Mouse (Mus musculus) bone marrow macrophage, adult 2 months (primary cell): ENCODE results near the gene Olfr1386. TPM values are rescaled to one million over a fixed set of nuclear protein-coding genes. Genes with fewer than 3 reads are reported as not detected.
"Not testable (repeated sequence)": the region's sequence is repeated elsewhere in the genome, so short reads cannot be mapped to it uniquely, and the experiment has no call there.

Source experiments
- H3K27ac ChIP-seq: 2 replicates; pipeline ENCODE4 v1.5.1; 2012; ENCODE audit warnings: low read depth, low read length; ENCODE audit not compliant: insufficient read depth
- H3K4me1 ChIP-seq: 2 replicates; pipeline ENCODE4 v1.6.1; 2012; ENCODE audit warnings: low read length; ENCODE audit not compliant: control insufficient read depth, insufficient read depth
- H3K4me3 ChIP-seq: 2 replicates; pipeline ENCODE4 v1.5.1; 2012; ENCODE audit warnings: mild to moderate bottlenecking, low read length, moderate library complexity; ENCODE audit not compliant: insufficient read depth
- CTCF ChIP-seq: IDR thresholded peaks from 2 replicates; pipeline ENCODE4 v1.5.1; 2012; ENCODE audit warnings: low read depth, mild to moderate bottlenecking, low read length, moderate library complexity
- POLR2A ChIP-seq: IDR thresholded peaks from 2 replicates; pipeline ENCODE4 v1.6.1; 2012; ENCODE audit warnings: mild to moderate bottlenecking, low read depth, low read length, borderline replicate concordance
- polyA plus RNA-seq: library from polyadenylated mRNA; stranded (reverse); fragments of >200 nt; gene quantifications from 2 replicates; pipeline ENCODE4 v1.2.4, GENCODE M21; 2012; ENCODE audit not compliant: missing spikeins, insufficient read depth, insufficient read length

Olfr1386 gene
- not detected in 2 replicates for polyA plus RNA-seq

DNA sequence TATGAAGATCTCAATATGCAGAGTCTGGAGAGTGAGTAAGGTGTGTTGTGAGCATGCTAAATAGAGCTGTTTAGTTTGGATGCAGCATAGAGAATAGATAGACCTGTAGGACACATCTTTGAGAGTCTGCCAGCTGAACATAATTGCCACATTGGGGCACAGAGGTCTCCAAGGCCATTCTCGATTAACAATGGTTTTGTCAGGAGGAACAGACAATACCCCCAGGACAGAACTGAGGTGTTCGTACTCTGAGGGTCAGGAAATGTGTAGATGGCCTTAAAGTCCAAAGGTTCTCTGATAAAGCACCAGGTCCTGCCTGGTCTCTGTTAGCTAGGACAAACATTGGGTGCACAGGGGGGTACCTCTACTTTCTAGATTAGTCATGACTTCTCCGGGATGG lies at the start of gene Olfr1386:
TSS of gene Olfr1386 (plus strand) at position 301 of the 400 bp plus-strand sequence.
- not testable (repeated sequence) for H3K4me1 ChIP-seq, H3K4me3 ChIP-seq, H3K27ac ChIP-seq

DNA sequence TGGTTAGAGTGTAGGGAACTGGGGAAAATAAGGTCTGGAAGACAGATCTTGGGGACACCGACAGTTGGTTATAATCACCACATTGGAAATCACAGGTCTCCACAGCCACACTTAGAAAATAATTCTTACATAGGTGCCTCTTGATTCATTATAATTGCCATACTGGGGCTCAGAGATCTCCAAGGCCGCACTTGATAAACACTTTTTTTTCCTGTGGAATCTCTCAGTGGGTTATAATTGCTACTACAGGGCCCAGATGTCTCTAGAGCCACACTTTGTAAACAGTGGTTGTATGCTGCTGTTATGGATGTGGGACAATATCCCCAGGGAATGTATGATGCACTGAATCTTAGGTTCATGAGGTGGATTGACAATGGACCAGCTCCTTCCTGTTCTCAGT lies 42.1 kb upstream of the Olfr1386 start, which contains the start of gene Olfr1389:
TSS of gene Olfr1389 (plus strand) at position 301 of the 400 bp plus-strand sequence.
- no peaks in the 10 kb centered on the region for H3K4me1 ChIP-seq
- no peak within 1 kb of the TSS for H3K27ac ChIP-seq
- H3K4me3 ChIP-seq = no peak within 1 kb of the TSS
- no peak for TF ChIP-seq CTCF
- no peak for TF ChIP-seq POLR2A

DNA sequence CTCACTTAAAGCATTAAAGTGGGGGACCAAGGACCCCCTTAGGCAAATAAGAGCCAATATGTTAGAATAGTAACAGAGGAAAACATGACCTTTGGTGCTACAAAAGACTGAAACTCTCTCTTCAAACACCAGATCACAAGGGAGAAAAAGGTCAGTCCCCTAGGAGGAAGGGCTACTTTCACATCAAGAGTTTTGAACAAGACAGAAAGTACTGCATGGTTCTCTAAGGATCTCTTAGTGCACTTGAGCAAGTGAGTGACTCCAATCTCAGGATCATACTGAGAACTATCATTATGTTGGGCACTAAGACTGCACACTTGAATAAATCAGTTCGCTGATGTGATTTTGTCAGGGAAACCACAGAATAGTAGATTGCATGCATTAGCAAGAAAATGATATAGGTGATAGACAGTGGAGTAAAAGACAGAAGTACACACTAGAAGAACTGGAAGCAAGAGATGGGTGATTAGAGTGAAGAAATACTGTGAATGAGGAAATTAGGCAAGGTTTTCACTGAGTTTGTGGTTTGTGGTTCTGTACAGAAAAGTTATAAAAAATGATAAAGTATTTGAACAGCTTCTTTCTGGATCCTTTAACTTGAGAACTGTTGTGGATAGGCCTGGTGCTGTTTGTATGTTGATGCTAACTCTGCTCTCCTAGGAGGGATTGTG lies 39.5 kb upstream of the Olfr1386 start:
- Histone ChIP-seq H3K4me3 (no peak overlapping the region), H3K4me1 (no peaks in the 10 kb centered on the region), H3K27ac (no peak overlapping the region)
- TF ChIP-seq POLR2A (no peak), CTCF (no peak)

DNA sequence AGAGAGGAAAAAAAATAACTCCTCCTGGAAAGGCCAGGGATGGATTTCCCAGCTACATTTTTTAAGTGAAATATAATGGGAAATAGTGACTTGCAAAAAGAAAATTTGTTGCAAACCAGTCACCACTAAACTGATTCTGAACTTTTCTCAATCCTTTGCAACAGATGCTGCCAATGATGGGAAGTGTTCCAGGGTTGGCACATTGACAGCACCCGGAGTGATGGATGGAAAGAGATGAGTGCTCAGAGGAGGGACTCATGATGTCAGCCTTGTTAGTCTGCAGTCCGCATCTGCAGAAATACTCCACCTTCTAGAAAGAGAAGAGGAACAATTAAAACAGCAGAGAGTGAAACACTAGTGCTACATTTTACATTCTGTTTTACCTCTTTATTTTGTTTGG lies 35.2 kb upstream of the Olfr1386 start:
- Histone ChIP-seq H3K4me3 (no peak overlapping the region), H3K27ac (no peak overlapping the region), H3K4me1 (no peaks in the 10 kb centered on the region)
- TF ChIP-seq POLR2A (no peak), CTCF (no peak)

DNA sequence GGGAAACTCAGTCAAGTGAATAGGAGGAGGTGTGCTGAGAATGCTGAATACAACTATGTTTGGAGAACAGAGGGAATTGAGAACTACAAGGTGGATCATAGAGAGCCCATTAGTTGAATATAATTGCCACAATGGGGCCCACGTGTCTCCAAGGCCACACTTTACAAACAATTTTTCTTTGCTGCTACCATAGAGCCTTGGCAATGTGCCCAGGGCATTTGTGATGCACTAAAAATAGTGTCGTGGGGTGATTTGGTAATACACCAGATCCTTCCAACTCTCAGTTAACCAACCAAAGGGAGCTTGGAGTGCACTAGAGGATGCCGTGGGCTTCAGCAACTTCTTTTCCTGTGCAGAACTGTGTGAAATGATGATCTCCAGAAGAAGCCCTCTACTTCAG lies 28.4 kb upstream of the Olfr1386 start, which contains the start of gene Olfr1388:
TSS of gene Olfr1388 (plus strand) at position 214 of the 400 bp plus-strand sequence.
- Histone ChIP-seq H3K4me1 (no peaks in the 10 kb centered on the region), H3K4me3 (no peak within 1 kb of the TSS), H3K27ac (no peak within 1 kb of the TSS)
- no peak for TF ChIP-seq CTCF
- no peak for TF ChIP-seq POLR2A

DNA sequence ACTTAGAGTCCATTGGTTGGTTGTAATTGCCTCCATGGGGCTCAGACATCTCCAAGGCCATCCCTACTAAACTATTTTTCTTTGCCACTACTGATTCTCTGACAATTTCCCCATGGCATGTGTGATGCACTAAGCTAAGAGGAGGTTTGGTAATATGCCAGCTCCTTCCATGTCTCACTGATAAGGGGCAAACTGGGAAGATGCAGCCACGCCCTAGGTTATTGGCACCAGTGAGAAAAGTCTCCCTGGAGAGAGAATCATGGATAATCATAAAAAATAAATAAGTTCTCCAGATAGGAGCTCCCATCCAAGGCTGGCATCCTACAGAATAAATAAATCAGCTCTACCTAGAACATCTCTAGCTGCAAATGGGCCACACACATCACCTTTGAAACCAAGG lies 9.8 kb upstream of the Olfr1386 start, which contains the start of gene Olfr1387:
TSS of gene Olfr1387 (plus strand) at position 301 of the 400 bp plus-strand sequence.
- no peaks in the 10 kb centered on the region for H3K4me1 ChIP-seq
- no peak within 1 kb of the TSS for H3K27ac ChIP-seq
- no peak within 1 kb of the TSS for H3K4me3 ChIP-seq
- TF ChIP-seq CTCF (no peak), POLR2A (no peak)

DNA sequence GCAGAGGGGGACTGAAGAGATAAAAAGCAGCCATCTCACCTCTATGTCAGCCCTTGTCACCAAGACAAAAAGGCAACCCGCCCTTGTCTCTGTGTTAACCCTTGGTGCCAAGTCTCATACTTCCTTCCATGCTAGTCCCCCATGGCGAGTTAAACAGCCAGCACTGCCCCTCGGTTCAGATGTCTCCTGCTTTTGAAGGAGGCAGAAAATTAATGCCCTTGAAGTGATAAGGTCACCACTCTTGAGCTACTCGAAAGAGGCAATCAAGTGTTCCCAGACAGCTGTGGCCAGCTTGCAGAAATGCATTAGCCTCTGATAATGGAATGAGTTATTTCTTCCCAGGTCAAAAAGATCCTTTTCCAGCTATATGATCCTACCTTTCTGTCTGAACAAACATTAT lies 21.1 kb downstream of the Olfr1386 start:
- no peak overlapping the region for H3K4me3 ChIP-seq
- no peak overlapping the region for H3K27ac ChIP-seq
- H3K4me1 ChIP-seq = no peaks in the 10 kb centered on the region
- TF ChIP-seq CTCF = no peak
- TF ChIP-seq POLR2A = no peak

DNA sequence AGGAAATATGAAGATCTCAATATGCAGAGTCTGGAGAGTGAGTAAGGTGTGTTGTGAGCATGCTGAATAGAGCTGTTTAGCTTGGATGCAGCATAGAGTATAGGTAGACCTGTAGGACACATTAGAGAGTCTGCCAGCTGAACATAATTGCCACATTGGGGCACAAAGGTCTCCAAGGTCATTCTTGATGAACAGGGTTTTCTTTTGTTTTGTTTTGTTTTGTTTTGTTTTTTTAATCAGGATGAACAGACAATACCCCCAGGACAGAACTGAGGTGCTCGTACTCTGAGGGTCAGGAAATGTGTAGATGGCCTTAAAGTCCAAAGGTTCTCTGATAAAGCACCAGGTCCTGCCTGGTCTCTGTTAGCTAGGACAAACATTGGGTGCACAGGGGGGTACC lies 23.9 kb downstream of the Olfr1386 start, which contains the start of gene Olfr1385:
TSS of gene Olfr1385 (plus strand) at position 301 of the 400 bp plus-strand sequence.
- H3K4me3 ChIP-seq, H3K27ac ChIP-seq: not testable (repeated sequence)

DNA sequence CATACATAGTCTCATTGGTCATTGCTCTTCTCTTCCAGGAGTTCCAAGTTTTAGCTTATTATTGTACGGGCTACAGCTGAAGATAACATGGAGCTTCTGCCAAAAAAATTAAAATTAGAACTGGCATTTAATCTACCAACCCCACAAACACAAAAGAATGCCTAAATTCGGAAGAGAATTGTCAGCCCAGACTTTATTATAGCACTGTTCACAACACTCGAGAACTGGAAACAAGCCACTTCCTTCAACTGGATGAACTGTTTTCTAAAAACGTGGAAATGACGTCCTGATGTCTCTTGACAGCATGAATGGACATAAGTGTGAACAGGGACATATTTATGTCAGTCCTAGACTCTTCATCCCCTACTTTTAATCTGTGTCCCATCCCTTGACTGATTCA lies 53.2 kb downstream of the Olfr1386 start:
- Histone ChIP-seq H3K27ac (no peak overlapping the region), H3K4me3 (no peak overlapping the region), H3K4me1 (no peaks in the 10 kb centered on the region)
- TF ChIP-seq CTCF = no peak
- no peak for TF ChIP-seq POLR2A

More for the DNA sequence above, 23.9 kb downstream of the Olfr1386 start, which contains the start of gene Olfr1385:
- not testable (repeated sequence) for H3K4me1 ChIP-seq

DNA sequence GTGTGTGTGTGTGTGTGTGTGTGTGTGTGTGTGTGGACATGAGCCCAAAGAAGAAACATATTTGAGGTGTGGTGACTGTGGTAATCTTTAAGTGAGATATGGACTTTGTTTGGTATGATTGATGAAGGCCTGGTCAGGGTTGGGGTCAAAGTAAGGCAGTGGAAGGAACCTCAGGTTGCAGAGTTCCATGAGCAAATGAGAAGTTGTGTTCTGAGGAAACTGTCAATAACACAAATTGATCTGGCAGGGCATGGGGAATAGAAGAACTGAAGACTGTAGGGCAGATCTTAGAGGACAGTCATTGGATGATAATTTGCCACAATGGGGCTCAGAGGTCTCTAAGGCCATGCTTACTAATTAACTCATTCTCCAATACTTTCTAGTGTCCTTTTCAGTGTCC lies 54.5 kb downstream of the Olfr1386 start, which contains the start of gene Olfr1383:
TSS of gene Olfr1383 (plus strand) at position 301 of the 400 bp plus-strand sequence.
- H3K4me3 ChIP-seq = no peak within 1 kb of the TSS
- no peaks in the 10 kb centered on the region for H3K4me1 ChIP-seq
- no peak within 1 kb of the TSS for H3K27ac ChIP-seq
- no peak for TF ChIP-seq CTCF
- TF ChIP-seq POLR2A = no peak

Other genes starting within 250 kb of the Olfr1386 start
- gene Mgat1, start 220.9 kb upstream of the Olfr1386 start, polyA plus RNA-seq = 76.3 and 89.8 TPM in 2 replicates
- gene Olfr1393, start 186.7 kb upstream of the Olfr1386 start, polyA plus RNA-seq = not detected in 2 replicates
- gene Olfr1392, start 179.8 kb upstream of the Olfr1386 start, polyA plus RNA-seq = not detected in 2 replicates
- not detected in 2 replicates for gene Olfr10, start 160.3 kb upstream of the Olfr1386 start, polyA plus RNA-seq
- gene Olfr1391, start 142.3 kb upstream of the Olfr1386 start, polyA plus RNA-seq = not detected in 2 replicates
- not detected in 2 replicates for gene Olfr1390, start 129.9 kb upstream of the Olfr1386 start, polyA plus RNA-seq
- gene Olfr1389, start 42.0 kb upstream of the Olfr1386 start, polyA plus RNA-seq = not detected in 2 replicates
- 0.24 and 0.35 TPM in 2 replicates for gene Olfr1388, start 28.4 kb upstream of the Olfr1386 start, polyA plus RNA-seq
- gene Olfr1387, start 9.7 kb upstream of the Olfr1386 start, polyA plus RNA-seq = not detected in 2 replicates
- not detected in 2 replicates for gene Olfr1385, start 24.0 kb downstream of the Olfr1386 start, polyA plus RNA-seq
- gene Olfr1384, start 41.7 kb downstream of the Olfr1386 start, polyA plus RNA-seq = not detected in 2 replicates
- gene Olfr1383, start 54.6 kb downstream of the Olfr1386 start, polyA plus RNA-seq = not detected in 2 replicates
- not detected in 2 replicates for gene Olfr1382, start 63.2 kb downstream of the Olfr1386 start, polyA plus RNA-seq
- gene Olfr1381, start 78.4 kb downstream of the Olfr1386 start, polyA plus RNA-seq = not detected in 2 replicates
- gene Olfr1380, start 91.8 kb downstream of the Olfr1386 start, polyA plus RNA-seq = not detected in 2 replicates
- not detected in 2 replicates for gene Flt4, start 144.2 kb downstream of the Olfr1386 start, polyA plus RNA-seq
- not detected in 2 replicates for gene Scgb3a1, start 198.6 kb downstream of the Olfr1386 start, polyA plus RNA-seq
- gene Cnot6, start 247.7 kb downstream of the Olfr1386 start, polyA plus RNA-seq = 33.5 and 37.6 TPM in 2 replicates